Mouse (Mus musculus) C2C12 (cell line): ENCODE measurements around the gene Vtn.
A peak's percentile ranks its signal among the peaks of the same experiment; 100 is the strongest.

ENCODE experiments used
- CEBPB ChIP-seq: IDR thresholded peaks from one replicate; pipeline ENCODE4 v1.6.1; 2011; ENCODE audit warnings: low read depth, mild to moderate bottlenecking, control low read depth, moderate library complexity
- CTCF ChIP-seq: IDR thresholded peaks from one replicate; pipeline ENCODE4 v1.5.1; 2011; ENCODE audit not compliant: control insufficient read depth, insufficient read depth, insufficient read length
- MAX ChIP-seq: IDR thresholded peaks from one replicate; pipeline ENCODE4 v1.6.1; 2011; ENCODE audit warnings: mild to moderate bottlenecking, control low read depth
- MYOG ChIP-seq: IDR thresholded peaks from one replicate; pipeline ENCODE4 v1.6.1; 2011; ENCODE audit not compliant: control insufficient read depth, insufficient read length; ENCODE audit errors: extremely low read depth
- USF1 ChIP-seq: IDR thresholded peaks from one replicate; pipeline ENCODE4 v1.6.1; 2011; ENCODE audit warnings: low read depth, mild to moderate bottlenecking, control low read depth, moderate library complexity

GRCm38 (mm10) chr11:78536080-78536689 is 37.3 kb downstream of the Vtn start, which contains the start of the genes Tnfaip1 and Ift20:
- TF ChIP-seq CTCF (no peak), MAX (peak; percentile 83), USF1 (no peak), MYOG (no peak), CEBPB (no peak)
